Mouse (Mus musculus) kidney, adult 11 months (tissue): ENCODE measurements around the gene Cat.

ENCODE experiments used
- DNase-seq: peaks from one replicate; pipeline ENCODE4 v3.0.0; 2022

The Cat gene

DNA sequence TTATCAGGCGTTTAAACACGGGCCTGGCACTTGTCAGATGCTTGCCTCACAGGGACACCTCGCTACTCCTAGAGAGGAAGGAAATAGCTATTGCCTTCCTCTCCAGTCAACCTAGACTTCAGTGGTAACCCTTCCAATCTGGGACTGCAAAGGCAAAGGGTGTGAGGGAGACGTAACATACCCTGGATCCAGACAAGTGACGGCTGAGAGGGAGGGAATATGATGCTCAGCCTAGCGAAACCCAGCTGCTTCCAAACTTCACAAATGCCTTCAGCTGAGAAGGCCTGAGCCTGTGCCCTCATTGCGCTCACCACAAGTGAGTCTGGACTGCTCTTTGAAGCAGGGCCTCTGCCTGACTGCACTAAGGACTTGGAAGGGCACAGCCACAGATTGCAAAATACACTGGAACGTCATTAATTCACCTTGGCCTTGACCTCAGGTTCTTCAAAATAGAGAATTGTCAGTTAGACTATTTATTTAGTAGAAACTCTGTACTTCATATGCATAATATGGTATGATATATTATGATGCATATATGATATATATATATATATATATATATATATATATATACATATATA is 52.2 kb downstream of the Cat start:
- no peak for DNase-seq

DNA sequence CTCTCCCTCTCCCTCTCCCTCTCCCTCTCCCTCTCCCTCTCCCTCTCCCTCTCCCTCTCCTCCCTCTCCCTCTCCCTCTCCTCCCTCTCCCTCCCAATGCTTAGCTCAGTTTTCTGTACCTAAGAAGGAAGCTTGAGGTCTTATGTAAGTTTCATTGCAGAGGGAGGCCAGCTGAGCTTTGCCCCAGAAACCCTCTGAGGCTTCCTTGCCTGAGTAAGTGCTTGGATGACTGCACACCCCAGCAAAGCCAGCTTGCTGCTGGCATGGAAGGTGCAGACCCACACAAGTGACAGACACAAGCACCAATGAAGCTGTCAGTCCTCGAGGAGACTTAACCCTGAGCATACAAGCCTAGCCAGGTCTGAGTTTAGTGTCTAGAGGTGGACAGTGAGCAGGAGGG is 54.2 kb downstream of the Cat start:
- peak; percentile 74 for DNase-seq

GRCm38 (mm10) chr2:103428356-103428755 is 56.6 kb downstream of the Cat start:
- no peak for DNase-seq

DNA sequence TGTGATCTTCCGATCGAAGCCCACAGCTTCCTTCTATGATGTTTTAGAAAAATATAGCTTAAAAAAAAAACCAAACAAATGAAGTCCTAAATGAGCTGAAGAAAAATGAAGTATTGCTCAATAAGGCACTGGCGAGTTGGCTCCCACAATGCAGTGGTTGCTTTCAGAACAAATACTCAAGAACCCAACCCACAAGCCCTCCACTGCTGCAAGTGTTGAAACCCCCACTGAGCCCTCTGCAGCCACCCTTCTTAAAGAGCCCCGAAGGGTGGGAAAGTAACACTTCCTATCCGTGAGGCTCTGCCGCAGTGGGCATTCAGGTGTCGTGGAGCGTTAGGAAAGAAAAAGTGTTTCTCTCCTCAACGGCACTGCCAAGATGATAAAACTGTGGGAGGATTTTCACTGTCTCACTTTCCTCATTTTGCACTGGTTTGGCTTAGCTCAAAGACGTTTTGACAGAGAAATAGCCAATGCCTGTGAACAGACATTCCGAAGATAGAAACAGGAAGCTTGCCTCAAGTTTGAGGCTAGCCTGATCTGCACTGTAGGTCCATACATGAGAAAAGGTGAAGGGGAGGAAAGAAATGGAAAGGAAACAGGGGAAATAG is 59.4 kb downstream of the Cat start:
- no peak for DNase-seq

DNA sequence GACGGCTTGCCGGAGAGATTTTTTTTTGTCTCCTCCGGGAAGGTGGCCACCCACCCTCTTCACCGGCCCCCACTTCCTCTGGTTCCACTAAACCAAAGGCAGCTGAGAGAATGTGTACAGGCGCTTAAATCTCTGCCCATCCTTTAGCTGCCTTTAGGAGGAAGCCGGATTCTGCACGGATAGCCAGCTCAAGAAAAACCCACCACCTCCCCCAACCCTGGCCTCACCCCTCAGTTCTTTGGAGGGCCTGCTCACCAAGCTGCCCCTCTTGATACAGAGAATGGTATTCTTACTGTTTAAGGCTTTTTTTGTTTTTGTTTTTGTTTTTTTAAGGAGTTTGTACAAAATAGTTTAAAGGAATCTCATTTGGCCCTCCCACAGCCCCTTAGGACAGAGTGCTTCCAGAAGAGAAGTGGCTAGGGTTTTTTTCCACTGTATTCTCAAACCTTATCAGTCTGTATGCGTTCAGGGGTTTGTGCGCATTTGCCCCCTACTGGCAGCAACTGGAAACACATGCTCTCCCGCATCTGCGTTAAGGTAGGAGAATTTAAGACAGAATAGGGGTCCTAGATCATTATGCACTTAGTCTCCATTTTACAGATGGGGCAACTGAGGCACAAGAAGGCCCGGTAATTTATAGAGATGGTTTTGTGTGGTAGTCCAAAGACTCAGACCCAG is 60.5 kb downstream of the Cat start:
- peak; percentile 29 for DNase-seq

DNA sequence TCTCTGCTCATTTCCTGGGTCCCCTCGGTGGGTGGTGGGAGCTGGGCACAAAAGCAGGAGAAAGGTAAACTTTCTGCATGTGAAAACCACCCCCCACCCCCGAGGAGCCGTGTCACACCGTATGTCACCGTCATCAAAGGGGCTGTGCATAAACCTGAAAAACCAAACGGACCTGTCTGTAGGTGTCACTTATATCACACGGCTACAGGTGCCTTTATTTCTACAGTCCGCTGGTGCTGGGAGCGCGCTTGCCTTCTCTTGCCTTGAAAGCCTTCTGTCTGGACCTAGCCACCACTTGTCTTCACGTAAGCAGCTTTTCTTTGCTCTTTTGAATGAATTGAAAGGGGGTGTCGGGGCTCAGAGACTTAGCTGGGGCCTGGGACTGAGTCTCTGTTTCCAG is 61.1 kb downstream of the Cat start:
- DNase-seq, result no peak

DNA sequence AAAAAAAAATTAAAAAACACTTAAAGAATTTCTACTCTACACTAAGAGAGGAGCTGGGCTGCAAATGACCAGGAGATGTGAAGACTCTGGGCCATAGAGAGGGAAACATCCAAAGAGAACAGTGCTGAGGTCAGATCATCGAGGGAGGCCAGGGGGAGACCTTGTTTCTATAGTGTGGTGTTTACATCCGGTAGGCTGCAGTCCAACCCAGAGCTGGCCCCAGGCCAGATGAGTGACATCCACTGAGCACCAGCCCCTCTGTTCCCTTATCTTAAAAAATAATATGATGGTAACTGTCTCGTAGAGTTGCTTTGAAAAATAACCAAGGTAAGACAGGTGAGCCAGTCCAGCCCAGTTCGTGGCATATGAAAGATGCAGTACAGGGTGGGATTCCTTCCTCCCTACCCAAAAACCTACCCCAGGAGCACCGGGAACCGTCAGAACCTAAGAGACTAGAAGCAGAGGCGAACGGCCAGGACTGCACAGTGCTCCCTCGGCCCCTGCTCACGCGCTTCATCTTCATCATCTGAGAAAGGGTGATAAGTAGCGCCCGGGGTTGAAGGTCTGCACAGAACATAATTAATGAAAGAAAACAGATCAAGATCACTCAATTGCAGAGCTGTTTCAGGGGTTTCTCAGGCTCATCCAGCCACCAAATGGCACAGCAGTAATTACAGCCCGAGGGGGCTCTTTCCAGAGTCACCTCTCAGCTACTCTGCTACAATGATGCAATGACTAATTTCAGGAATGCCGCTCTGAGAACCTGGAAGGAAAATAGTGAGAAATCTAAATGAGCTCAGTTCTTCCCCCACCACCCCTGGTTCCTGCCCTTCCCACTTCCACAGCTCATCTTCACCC is 64.1 kb downstream of the Cat start:
- no peak for DNase-seq

- no peak for DNase-seq
Observed at GRCm38 (mm10) chr2:103415774-103416173, 69.2 kb downstream of the Cat start.

DNA sequence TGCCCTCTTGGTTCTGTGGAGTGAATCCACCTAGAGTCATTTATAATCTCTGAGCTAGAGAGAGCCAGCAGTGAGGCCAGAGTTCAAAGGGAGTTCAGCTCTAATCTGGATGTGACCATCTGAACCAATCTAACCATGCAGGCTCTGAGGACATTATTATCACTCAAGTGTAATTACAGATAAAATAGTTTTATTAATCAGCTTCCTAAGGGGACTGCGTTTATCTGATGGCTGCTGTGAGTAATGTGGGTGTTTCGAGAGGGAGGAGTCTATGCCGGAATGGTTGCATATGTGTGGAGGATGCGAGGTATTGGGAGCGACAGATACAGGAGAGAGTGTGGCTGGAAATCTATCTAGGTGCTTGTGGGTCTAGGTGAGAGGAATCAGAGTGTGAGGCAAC is 71.6 kb downstream of the Cat start:
- no peak for DNase-seq

- DNase-seq, result no peak
Observed at GRCm38 (mm10) chr2:103411816-103412215, 73.1 kb downstream of the Cat start.

DNA sequence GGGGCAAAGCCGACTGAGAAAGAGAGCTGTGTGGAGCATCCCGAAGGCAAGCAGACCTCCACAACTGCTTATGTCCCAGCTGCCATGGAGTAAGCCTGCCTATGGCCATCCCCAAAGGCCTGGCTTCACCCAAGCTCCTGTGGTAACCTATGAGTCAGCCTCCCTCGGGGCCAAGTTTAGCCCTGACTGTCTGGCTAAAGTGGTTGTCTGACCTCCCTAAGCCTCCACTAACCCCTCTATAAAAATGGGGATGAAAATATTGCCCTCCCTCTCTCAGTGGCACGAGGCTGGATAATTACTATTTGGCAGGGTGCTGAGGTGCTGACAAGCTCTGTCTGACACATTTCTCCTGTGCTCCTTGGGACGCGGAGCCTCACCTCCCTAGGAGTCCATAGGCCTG is 73.6 kb downstream of the Cat start, which contains the start of gene Elf5:
Elf5 (plus strand) TSS at position 341 of the 400 bp plus-strand sequence.
- DNase-seq, result no peak

- DNase-seq, result no peak
Observed at GRCm38 (mm10) chr2:103406239-103406638, 78.7 kb downstream of the Cat start.
